ENCODE assay signal across 9 mouse cellular contexts in the genomic region with DNA sequence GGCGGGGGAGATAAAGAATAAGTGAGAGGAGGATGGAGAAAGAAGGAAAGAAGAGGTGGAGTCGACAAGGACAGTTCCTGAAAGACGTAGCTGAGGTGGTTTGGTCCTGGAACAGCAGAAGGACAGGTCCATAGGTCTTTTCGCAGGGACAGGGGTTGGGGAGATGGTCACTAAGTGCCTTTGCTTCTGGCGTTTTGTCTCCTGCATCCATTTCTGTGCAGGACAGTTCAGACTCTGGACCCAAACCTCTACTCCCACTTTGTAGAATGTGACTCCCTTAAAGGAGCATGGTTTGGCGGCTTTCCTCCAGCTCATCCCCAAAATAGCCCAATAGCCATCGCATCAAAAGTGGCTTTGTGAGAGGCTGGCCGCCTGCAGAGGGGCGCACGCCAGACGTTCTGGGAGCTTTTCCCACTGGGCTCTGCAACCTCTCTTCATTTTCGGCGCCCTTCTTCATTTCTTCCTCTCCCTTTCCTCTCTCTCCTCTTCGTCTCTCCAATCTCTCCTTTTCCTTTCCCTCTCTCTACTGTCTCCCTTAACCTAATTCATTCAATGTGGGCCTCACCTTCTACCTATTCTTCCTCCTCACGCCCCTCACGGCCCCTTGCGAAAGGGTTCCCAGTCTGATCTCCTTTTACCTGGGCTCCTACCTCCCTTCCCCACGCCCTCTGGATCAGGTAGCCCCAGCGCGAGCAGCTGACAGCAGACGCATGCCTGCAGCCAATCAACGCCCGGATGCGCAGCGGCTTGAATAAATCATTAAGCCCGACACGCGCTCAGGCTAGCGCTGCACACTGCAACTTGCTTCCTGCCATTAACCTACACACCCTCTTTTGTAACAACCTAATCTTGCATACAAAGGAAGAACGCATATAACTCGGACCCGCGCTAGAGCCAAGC. TPM values are rescaled to one million over a fixed set of nuclear protein-coding genes. Genes with fewer than 3 reads are reported as not detected.
DNase-seq lines count a peak whose midpoint lies in the region; ATAC-seq and TF ChIP-seq lines count a peak whose summit lies in the region.
"Had no signal": no experiment of that assay in that cellular context is flagged by ENCODE, and none has a peak within 500 bp of the region (broad histone marks: within the 10 kb centered on the region; RNA-seq: fewer than 3 reads in every experiment).

No protein-coding gene starts in this region.

- WGBS in lung, embryonic 14.5 days, result 2% methylated on average over 33 of the region's 33 CpGs
- WGBS in forebrain, embryonic 15.5 days, result 2% methylated on average over 33 of the region's 33 CpGs
- under 1% methylated on average over 33 of the region's 33 CpGs for WGBS in midbrain, postnatal 0 days

- peak overlapping the region; percentile 41 for H3K4me2 ChIP-seq in lung, embryonic 14.5 days
- H3K4me2 ChIP-seq in forebrain, embryonic 15.5 days (replicated peaks), result peak overlapping the region; percentile 93
- H3K4me2 ChIP-seq in midbrain, postnatal 0 days (ENCODE audit: low read depth, low read length, poor library complexity, severe bottlenecking), result peak overlapping the region; percentile 85

- no peaks in the 10 kb centered on the region for H3K36me3 ChIP-seq in lung, embryonic 14.5 days (ENCODE audit: insufficient read depth)
- H3K36me3 ChIP-seq in forebrain, embryonic 15.5 days, result no peaks in the 10 kb centered on the region
- H3K36me3 ChIP-seq in midbrain, postnatal 0 days (ENCODE audit: insufficient read depth, low read length), result no peaks in the 10 kb centered on the region

- TF ChIP-seq CTCF in lung, embryonic 14.5 days (IDR thresholded peaks at IDR 0.05; ENCODE audit: low read depth), result no peak
- no peak for TF ChIP-seq CTCF in midbrain, postnatal 0 days (IDR thresholded peaks at IDR 0.05)

- no peak overlapping the region for H3K9ac ChIP-seq in lung, embryonic 14.5 days
- H3K9ac ChIP-seq in forebrain, embryonic 15.5 days (replicated peaks), result peak overlapping the region; percentile 65
- peak overlapping the region; percentile 55 for H3K9ac ChIP-seq in midbrain, postnatal 0 days (replicated peaks; ENCODE audit: low read length, poor library complexity, severe bottlenecking)

- ATAC-seq in lung, embryonic 14.5 days (ENCODE audit: insufficient read depth), result peak; percentile 81; the same call in 1 of the 2 replicates
- peak; percentile 62 for ATAC-seq in forebrain, embryonic 15.5 days (replicated peaks)
- peak; percentile 85 for ATAC-seq in midbrain, postnatal 0 days (ENCODE audit: low FRiP score)

- peak; percentile 66 for DNase-seq in lung, embryonic 14.5 days
- no peak for DNase-seq in lung, adult 18-20 months
- peak; percentile 46 to 61 for DNase-seq in kidney, postnatal 25 days
- DNase-seq in midbrain, postnatal 0 days (ENCODE audit: low spot score), result peak; percentile 83
- DNase-seq in thymus, adult 18-20 months, result no peak
- no peak for DNase-seq in lung, postnatal 4 days
- no peak for DNase-seq in gastrocnemius, adult 8-10 months (ENCODE audit: low spot score in 2 of 2)

- no peaks in the 10 kb centered on the region for H3K4me1 ChIP-seq in lung, embryonic 14.5 days (ENCODE audit: insufficient read depth)
- peaks cover 59% of the 10 kb centered on the region for H3K4me1 ChIP-seq in forebrain, embryonic 15.5 days
- H3K4me1 ChIP-seq in midbrain, postnatal 0 days (ENCODE audit: insufficient read depth, low read length), result 0 out of 2 replicates have a peak, but pooled peaks cover 8% of the 10 kb centered on the region

- peak overlapping the region; percentile 14; the same call in 1 of the 2 replicates for H3K4me3 ChIP-seq in lung, embryonic 14.5 days (ENCODE audit: low read depth, low read length)
- H3K4me3 ChIP-seq in forebrain, embryonic 15.5 days, result peak overlapping the region; percentile 51
- peak overlapping the region; percentile 41 for H3K4me3 ChIP-seq in midbrain, postnatal 0 days (ENCODE audit: low read depth, low read length)

- H3K27me3 ChIP-seq in lung, embryonic 14.5 days (ENCODE audit: insufficient read depth, low read length), result peaks cover 70% of the 10 kb centered on the region
- no peaks in the 10 kb centered on the region for H3K27me3 ChIP-seq in forebrain, embryonic 15.5 days
- H3K27me3 ChIP-seq in midbrain, postnatal 0 days (ENCODE audit: insufficient read depth, low read length), result no peaks in the 10 kb centered on the region

- no peak overlapping the region for H3K27ac ChIP-seq in lung, embryonic 14.5 days (ENCODE audit: low read depth)
- H3K27ac ChIP-seq in forebrain, embryonic 15.5 days (replicated peaks), result peak overlapping the region; percentile 70
- peak overlapping the region; percentile 51 for H3K27ac ChIP-seq in midbrain, postnatal 0 days (ENCODE audit: low read depth, low read length)

- no peaks in the 10 kb centered on the region for H3K9me3 ChIP-seq in lung, embryonic 14.5 days (ENCODE audit: low read depth, low read length)
- H3K9me3 ChIP-seq in forebrain, embryonic 15.5 days, result no peaks in the 10 kb centered on the region
- H3K9me3 ChIP-seq in midbrain, postnatal 0 days (ENCODE audit: low read length), result no peaks in the 10 kb centered on the region

RNA-seq across cellular contexts. Expression of a gene that starts 7.5 kb away (rescaled TPM):
- 3.3 and 4.1 TPM in 2 replicates for polyA plus RNA-seq in lung, embryonic 14.5 days (2014; fragmentation: Nextera tagmentation; extraction: Ambion mirVana)
- polyA plus RNA-seq in forebrain, embryonic 15.5 days (2015; fragmentation: Nextera tagmentation; extraction: Ambion mirVana), result 24.2 and 25.8 TPM in 2 replicates
- 9.2 and 16.3 TPM in 2 replicates for total RNA-seq in midbrain, postnatal 0 days (2014; rRNA removed)
- 2.5 and 2.8 TPM in 2 replicates for polyA plus RNA-seq in midbrain, postnatal 0 days (2015; fragmentation: Nextera tagmentation; extraction: Ambion mirVana)
- not detected for total RNA-seq in gastrocnemius, adult 8-10 months (2022)

RNA-seq across cellular contexts. Expression of a gene that starts 35.6 kb away (rescaled TPM):
- polyA plus RNA-seq in lung, embryonic 14.5 days (2014; fragmentation: Nextera tagmentation; extraction: Ambion mirVana), result not detected in 2 replicates
- not detected in 2 replicates for polyA plus RNA-seq in forebrain, embryonic 15.5 days (2015; fragmentation: Nextera tagmentation; extraction: Ambion mirVana)
- not detected in 2 replicates for total RNA-seq in midbrain, postnatal 0 days (2014; rRNA removed)
- polyA plus RNA-seq in midbrain, postnatal 0 days (2015; fragmentation: Nextera tagmentation; extraction: Ambion mirVana), result 0.09 and 0.18 TPM in 2 replicates
- total RNA-seq in gastrocnemius, adult 8-10 months (2022), result under 1 TPM in 1 of 4 experiments, not detected in 3; 0.72 TPM
- polyA plus RNA-seq: small intestine, adult 2 months had no signal

Comparison
In these comparisons a context has a peak if more than half of its experiments do, and no peak if none do; other contexts are left out.
1. DNase-seq: peak in lung, embryonic 14.5 days (single experiment), kidney, postnatal 25 days (2 of 2) and midbrain, postnatal 0 days (single experiment); none in lung, adult 18-20 months (0 of 2), thymus, adult 18-20 months (0 of 2), lung, postnatal 4 days (0 of 2) and gastrocnemius, adult 8-10 months (0 of 2).
2. H3K4me2 ChIP-seq: peak in every context shown above with its lines; median percentile 93 in forebrain, embryonic 15.5 days; 85 in midbrain, postnatal 0 days; 41 in lung, embryonic 14.5 days.
3. Peak in every context shown above with its lines, with median percentiles within 50 percentile points of each other: ATAC-seq and H3K4me3 ChIP-seq.